Mouse (Mus musculus): ENCODE data around the gene Ppil4. TPM values are rescaled to one million over a fixed set of nuclear protein-coding genes. Genes with fewer than 3 reads are reported as not detected.

The Ppil4 gene
- total and polyA plus RNA-seq, 3 experiments = 26.4 to 45.9 (median 41.5) TPM

- TF ChIP-seq CTCF (conservative IDR thresholded peaks at IDR 0.05 in 1 of 2, IDR thresholded peaks at IDR 0.05 in 1 of 2; ENCODE audit: low read depth in 2 of 2, low read length in 2 of 2) (no peak), BHLHE40 (IDR thresholded peaks at IDR 0.05; ENCODE audit: low read depth, low read length) (0 out of 2 replicates have a peak, but pooled peaks have one; percentile 29), SMC3 (IDR thresholded peaks at IDR 0.05; ENCODE audit: low read depth, low read length) (no peak), CHD1 (IDR thresholded peaks at IDR 0.05; ENCODE audit: low read depth, low read length) (0 out of 2 replicates have a peak, but pooled peaks have one; percentile 15), NELFE (IDR thresholded peaks at IDR 0.05; ENCODE audit: low read depth, low read length) (no peak), UBTF (IDR thresholded peaks at IDR 0.05; ENCODE audit: low read depth, low read length) (no peak), ZMIZ1 (IDR thresholded peaks at IDR 0.05; ENCODE audit: low read depth, low read length) (no peak), SIN3A (IDR thresholded peaks at IDR 0.05; ENCODE audit: low read length) (peak; percentile 84; the same call in 1 of the 2 replicates), PAX5 (IDR thresholded peaks at IDR 0.05; ENCODE audit: low read length) (no peak), NRF1 (IDR thresholded peaks at IDR 0.05; ENCODE audit: low read depth, low read length) (no peak), TCF12 (IDR thresholded peaks at IDR 0.05; ENCODE audit: low read depth, low read length) (peak; percentile 54; the same call in 1 of the 2 replicates), TBP (conservative IDR thresholded peaks at IDR 0.05; ENCODE audit: low read depth, low read length) (no peak), MEF2A (IDR thresholded peaks at IDR 0.05; ENCODE audit: borderline replicate concordance, low read depth, low read length) (peak; percentile 81), MAX (IDR thresholded peaks at IDR 0.05; ENCODE audit: low read length) (0 out of 2 replicates have a peak, but pooled peaks have one; percentile 32), ELF1 (IDR thresholded peaks at IDR 0.05; ENCODE audit: low read depth, low read length) (peak; percentile 37; the same call in 1 of the 2 replicates), MYC (IDR thresholded peaks at IDR 0.05; ENCODE audit: low read depth, low read length) (0 out of 2 replicates have a peak, but pooled peaks have one; percentile 19), JUND (conservative IDR thresholded peaks at IDR 0.05; ENCODE audit: low read depth, low read length) (peak; percentile 75), HCFC1 (IDR thresholded peaks at IDR 0.05; ENCODE audit: low read depth, low read length) (no peak), EP300 (IDR thresholded peaks at IDR 0.05; ENCODE audit: low read length) (peak; percentile 86), IRF4 (IDR thresholded peaks at IDR 0.05; ENCODE audit: low read depth, low read length) (peak; percentile 84; the same call in 1 of the 2 replicates)
Observed at GRCm38 (mm10) chr10:7824663-7825280, 32.1 kb downstream of the Ppil4 start (continued).

- no peak for DNase-seq (ENCODE audit: extremely low read depth)
- H3K9ac ChIP-seq (ENCODE audit: insufficient read depth, low read depth) = no peak overlapping the region; the same call in 1 of the 2 replicates
- peak overlapping the region; percentile 84; the same call in 1 of the 2 replicates for H3K4me2 ChIP-seq (ENCODE audit: insufficient read depth, low read depth, poor library complexity, severe bottlenecking)
- H3K9me3 ChIP-seq (replicated peaks; ENCODE audit: low read length) = no peaks in the 10 kb centered on the region
- no peaks in the 10 kb centered on the region for H3K27me3 ChIP-seq (replicated peaks)
- H3K79me2 ChIP-seq (replicated peaks; ENCODE audit: control insufficient read depth, extremely low read depth, insufficient read depth, poor library complexity, severe bottlenecking) = peaks cover 4% of the 10 kb centered on the region
- peaks cover 5 to 40% of the 10 kb centered on the region in 2 experiments for H3K4me1 ChIP-seq (ENCODE audit: control insufficient read depth in 1 of 2, insufficient read depth in 2 of 2)
- no peak for TF ChIP-seq MAFK (IDR thresholded peaks at IDR 0.05; ENCODE audit: insufficient replicate concordance, low read length)
- no peak for TF ChIP-seq CTCF (conservative IDR thresholded peaks at IDR 0.05 in 1 of 2, IDR thresholded peaks at IDR 0.05 in 1 of 2; ENCODE audit: low read depth in 2 of 2, low read length in 2 of 2)
- TF ChIP-seq TCF12 (IDR thresholded peaks at IDR 0.05; ENCODE audit: low read depth, low read length) = no peak
- no peak for TF ChIP-seq ZNF384 (IDR thresholded peaks at IDR 0.05; ENCODE audit: low read depth, low read length)
- no peak for TF ChIP-seq CHD1 (IDR thresholded peaks at IDR 0.05; ENCODE audit: low read depth, low read length)
- peak overlapping the region; percentile 78; the same call in 1 of the 2 replicates for H3K27ac ChIP-seq (ENCODE audit: insufficient read depth, low read depth)
- peaks cover 26 to 55% of the 10 kb centered on the region in 2 experiments for H3K36me3 ChIP-seq (replicated peaks in 1 of 2; ENCODE audit: control insufficient read depth in 1 of 2, insufficient read depth in 1 of 2, low read length in 1 of 2)
- dilution Hi-C loops (cut with MboI; ENCODE audit: extremely low pct_ligation_motif_present, extremely low pct_unique_long_range_greater_than_20kb, low sequenced_read_pairs) (no loop called here), in situ Hi-C loops (cut with MboI; ENCODE audit: low pct_ligation_motif_present, low pct_unique_long_range_greater_than_20kb, low sequenced_read_pairs) (loop anchor here (25.0 kb wide), 1 partner anchor 1137 kb away; no protein-coding TSS in a partner anchor)
- H3K4me3 ChIP-seq (replicated peaks in 1 of 3; ENCODE audit: low read depth in 2 of 3, low read length in 2 of 3, poor library complexity in 1 of 3) = no peak overlapping the region
Observed at GRCm38 (mm10) chr10:7825281-7825665, 32.6 kb downstream of the Ppil4 start.
